Mouse (Mus musculus): ENCODE results near the gene Ccdc184.

GRCm38 (mm10) chr15:98162561-98162960, 4.4 kb upstream of the Ccdc184 start:
- TF ChIP-seq CTCF (IDR thresholded peaks at IDR 0.05) = no peak
- TF ChIP-seq POLR2A (IDR thresholded peaks at IDR 0.05; ENCODE audit: insufficient read depth, low read depth, low read length) = no peak
- no peak for TF ChIP-seq EP300 (IDR thresholded peaks at IDR 0.05; ENCODE audit: insufficient read depth, low read depth, low read length)

Data from heart, adult 2 months (tissue).